Mouse (Mus musculus) G1E (cell line): ENCODE data around the gene Mettl24.

Experiments used
- CTCF ChIP-seq: IDR thresholded peaks from 2 replicates; pipeline ENCODE4 v1.5.1; 2012; ENCODE audit warnings: low read depth, low read length, inconsistent platforms, mixed read lengths
- GATA1 ChIP-seq: IDR thresholded peaks from 2 replicates; pipeline ENCODE4 v1.6.1; 2012; ENCODE audit warnings: borderline replicate concordance, low read length, inconsistent platforms, mixed read lengths
- POLR2AphosphoS5 ChIP-seq: IDR thresholded peaks from 2 replicates; pipeline ENCODE4 v1.6.1; 2012; ENCODE audit warnings: low read depth, low read length, inconsistent platforms; ENCODE audit not compliant: insufficient replicate concordance
- TAL1 ChIP-seq: conservative IDR thresholded peaks from 2 replicates; pipeline ENCODE4 v1.6.1; 2012; ENCODE audit warnings: low read depth, low read length, inconsistent platforms, mixed read lengths

- TF ChIP-seq CTCF (no peak), TAL1 (no peak), GATA1 (no peak), POLR2AphosphoS5 (no peak)
These were observed 44.0 kb upstream of the Mettl24 start for GRCm38 (mm10) chr10:40638823-40639819.
